Mouse (Mus musculus) gastrocnemius, postnatal 36 days (tissue): ENCODE measurements around the gene Olfr739. TPM values are rescaled to one million over a fixed set of nuclear protein-coding genes. Genes with fewer than 3 reads are reported as not detected.

Source experiments
- DNase-seq, 2 experiments: peaks; one replicate each; pipeline ENCODE4 v3.0.0; 2022
- intact Hi-C: fragments of 180-260 bp; cut with DNase I; formaldehyde crosslinking; loops from one replicate; pipeline ENCODE4 v1.15.1; 2025
- long read RNA-seq, 2 experiments: library from polyadenylated mRNA; stranded (forward); transcript quantifications; one replicate each; pipeline ENCODE4 v2.0.0; 2021
- total RNA-seq, 2 experiments: library from RNA; stranded (reverse); gene quantifications; 2 replicates each; pipeline ENCODE4 v1.2.3; 2021

The Olfr739 gene
- total RNA-seq = not detected
- long read RNA-seq, experiment 1 = 0 reads
- long read RNA-seq, experiment 2 = 0 reads

GRCm38 (mm10) chr14:50418326-50418725 lies at the start of gene Olfr739:
Gene Olfr739, plus strand, starts transcription at chr14:50418626.
- no peak for DNase-seq
- intact Hi-C loops = no loop called here

GRCm38 (mm10) chr14:50380863-50381262 lies 37.6 kb upstream of the Olfr739 start, which contains the start of gene Olfr736:
Gene Olfr736, plus strand, starts transcription at chr14:50381163.
- intact Hi-C loops = no loop called here
- DNase-seq = no peak

GRCm38 (mm10) chr14:50407268-50407667 lies 11.2 kb upstream of the Olfr739 start, which contains the start of gene Olfr738:
Gene Olfr738, plus strand, starts transcription at chr14:50407568.
- intact Hi-C loops = no loop called here
- no peak for DNase-seq

- intact Hi-C loops = no loop called here
- DNase-seq = no peak
Observed at GRCm38 (mm10) chr14:50445245-50445644, 26.8 kb downstream of the Olfr739 start, which contains the start of gene Olfr740. Gene Olfr740, plus strand, starts transcription at chr14:50445545.

GRCm38 (mm10) chr14:50472438-50472837 lies 54.0 kb downstream of the Olfr739 start, which contains the start of gene Olfr741:
Gene Olfr741, plus strand, starts transcription at chr14:50472738.
- no peak for DNase-seq
- intact Hi-C loops = no loop called here

Other genes starting within 250 kb of the Olfr739 start
- not detected for gene Olfr730, start 230.4 kb upstream of the Olfr739 start, total RNA-seq
- gene Olfr731, start 176.8 kb upstream of the Olfr739 start, total RNA-seq = not detected
- not detected for gene Olfr732, start 134.4 kb upstream of the Olfr739 start, total RNA-seq
- gene Olfr733, start 117.1 kb upstream of the Olfr739 start, total RNA-seq = not detected
- not detected for gene Olfr734, start 91.9 kb upstream of the Olfr739 start, total RNA-seq
- not detected for gene Olfr735, start 69.8 kb upstream of the Olfr739 start, total RNA-seq
- gene Tlr11, start 60.7 kb upstream of the Olfr739 start, total RNA-seq = under 1 TPM in 1 of 2 experiments, not detected in 1; 0.08 TPM
- gene Olfr736, start 37.5 kb upstream of the Olfr739 start, total RNA-seq = not detected
- gene Olfr738, start 11.1 kb upstream of the Olfr739 start, total RNA-seq = not detected
- not detected for gene Olfr740, start 26.9 kb downstream of the Olfr739 start, total RNA-seq
- not detected for gene Olfr741, start 54.1 kb downstream of the Olfr739 start, total RNA-seq
- gene Olfr742, start 85.0 kb downstream of the Olfr739 start, total RNA-seq = not detected
- not detected for gene Olfr743, start 103.2 kb downstream of the Olfr739 start, total RNA-seq
- gene Olfr744, start 196.3 kb downstream of the Olfr739 start, total RNA-seq = not detected
- gene Olfr745, start 220.8 kb downstream of the Olfr739 start, total RNA-seq = not detected
- not detected for gene Olfr746, start 228.5 kb downstream of the Olfr739 start, total RNA-seq